Mouse (Mus musculus) kidney, embryonic 15.5 days (tissue): ENCODE data around the gene Tnip1. TPM values are rescaled to one million over a fixed set of nuclear protein-coding genes. Genes with fewer than 3 reads are reported as not detected.

Source experiments
- ATAC-seq: fragments of 200-750 bp; cut with Nextera tagmentation; replicated peaks from 2 replicates; pipeline ENCODE4 v1.8.0; 2017; ENCODE audit warnings: moderate TSS enrichment; ENCODE audit not compliant: low FRiP score
- H3K27ac ChIP-seq: fragments of 300-500 bp; sonication (generic); 2 replicates; pipeline ENCODE4 v1.5.1; 2015; ENCODE audit warnings: mild to moderate bottlenecking, inconsistent platforms
- H3K27me3 ChIP-seq: fragments of 300-500 bp; sonication (generic); 2 replicates; pipeline ENCODE4 v1.6.1; 2015; ENCODE audit warnings: inconsistent platforms
- H3K36me3 ChIP-seq: fragments of 300-500 bp; sonication (generic); 2 replicates; pipeline ENCODE4 v1.6.1; 2015; ENCODE audit warnings: inconsistent platforms
- H3K4me1 ChIP-seq: fragments of 300-500 bp; sonication (generic); 2 replicates; pipeline ENCODE4 v1.6.1; 2015; ENCODE audit warnings: inconsistent platforms
- H3K4me2 ChIP-seq: fragments of 300-500 bp; sonication (generic); 2 replicates; pipeline ENCODE4 v1.6.1; 2015; ENCODE audit warnings: moderate library complexity, mild to moderate bottlenecking, inconsistent platforms
- H3K4me3 ChIP-seq: fragments of 300-500 bp; sonication (generic); replicated peaks from 2 replicates; pipeline ENCODE4 v1.5.1; 2015; ENCODE audit warnings: mild to moderate bottlenecking, inconsistent platforms
- H3K9ac ChIP-seq: fragments of 300-500 bp; sonication (generic); 2 replicates; pipeline ENCODE4 v1.6.1; 2015; ENCODE audit warnings: mild to moderate bottlenecking, inconsistent platforms
- H3K9me3 ChIP-seq: fragments of 300-500 bp; sonication (generic); replicated peaks from 2 replicates; pipeline ENCODE4 v1.6.1; 2016; ENCODE audit warnings: inconsistent platforms
- WGBS: fragments of 180-500 bp; shearing (Covaris S2); methylation state at CpG from one replicate; pipeline ENCODE4 v1.1.7; 2015; ENCODE audit warnings: mixed read lengths; 5-methylcytosine and 5-hydroxymethylcytosine counted together
- polyA plus RNA-seq: library from polyadenylated mRNA; unstranded; fragments of >200 nt; fragmentation: Nextera tagmentation; extraction: Ambion mirVana; gene quantifications from 2 replicates; pipeline ENCODE4 v1.2.1, GENCODE M21; 2015

Gene Tnip1
- polyA plus RNA-seq, 1 experiment from 2014 or later, result 20.7 TPM

DNA sequence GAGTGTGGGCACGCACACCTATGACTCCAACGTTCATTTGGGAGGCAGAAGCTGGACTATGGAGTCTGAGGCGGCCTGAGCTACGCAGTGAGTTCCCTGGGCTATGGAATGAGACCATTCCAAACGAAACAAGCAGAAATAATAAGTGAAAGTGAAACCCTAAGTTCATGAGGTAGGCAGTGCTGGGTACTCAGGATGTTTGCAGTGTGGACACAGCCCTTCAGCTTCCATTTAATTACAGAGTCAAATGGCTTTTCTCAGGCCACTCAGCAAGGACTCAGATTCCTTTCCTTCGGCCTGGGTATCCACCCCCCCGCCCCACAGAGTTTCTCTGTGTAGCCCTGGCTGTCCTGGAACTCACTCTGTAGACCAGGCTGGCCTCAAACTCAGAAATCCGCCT lies 33.0 kb downstream of the Tnip1 start:
- no peaks in the 10 kb centered on the region for H3K9me3 ChIP-seq
- no peak overlapping the region for H3K9ac ChIP-seq
- H3K27ac ChIP-seq, result no peak overlapping the region
- no peak overlapping the region for H3K4me3 ChIP-seq
- ATAC-seq, result no peak
- H3K36me3 ChIP-seq, result peaks cover 84% of the 10 kb centered on the region
- H3K4me2 ChIP-seq, result no peak overlapping the region
- no peaks in the 10 kb centered on the region for H3K27me3 ChIP-seq
- 87% methylated on average over 8 of the region's 8 CpGs for WGBS
- no peaks in the 10 kb centered on the region for H3K4me1 ChIP-seq

DNA sequence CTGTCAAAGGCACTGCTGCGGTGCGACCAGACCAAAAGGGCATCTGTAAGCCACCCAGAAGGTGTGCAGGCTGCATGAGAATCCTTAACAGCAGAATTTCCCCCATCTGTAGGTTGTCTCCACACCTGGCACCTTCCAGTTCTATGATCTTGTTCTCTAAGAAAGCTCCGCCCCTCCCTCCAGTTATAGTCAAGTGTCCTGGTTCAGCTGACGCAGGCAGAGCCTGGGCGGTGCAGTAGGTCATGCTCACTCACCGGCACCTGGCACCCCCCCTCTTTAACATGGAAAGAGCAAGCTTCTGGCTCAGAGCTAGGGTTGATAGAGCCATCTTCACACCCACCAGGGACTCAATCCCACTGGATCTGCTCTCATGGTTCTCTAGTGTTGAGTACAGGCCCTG lies 33.4 kb downstream of the Tnip1 start:
- no peaks in the 10 kb centered on the region for H3K4me1 ChIP-seq
- H3K9me3 ChIP-seq, result no peaks in the 10 kb centered on the region
- H3K36me3 ChIP-seq, result peaks cover 87% of the 10 kb centered on the region
- H3K9ac ChIP-seq, result no peak overlapping the region
- H3K4me3 ChIP-seq, result no peak overlapping the region
- whole genome bisulfite sequencing, result 89% methylated on average over 6 of the region's 6 CpGs
- H3K27ac ChIP-seq, result no peak overlapping the region
- no peak overlapping the region for H3K4me2 ChIP-seq
- ATAC-seq, result no peak
- no peaks in the 10 kb centered on the region for H3K27me3 ChIP-seq

DNA sequence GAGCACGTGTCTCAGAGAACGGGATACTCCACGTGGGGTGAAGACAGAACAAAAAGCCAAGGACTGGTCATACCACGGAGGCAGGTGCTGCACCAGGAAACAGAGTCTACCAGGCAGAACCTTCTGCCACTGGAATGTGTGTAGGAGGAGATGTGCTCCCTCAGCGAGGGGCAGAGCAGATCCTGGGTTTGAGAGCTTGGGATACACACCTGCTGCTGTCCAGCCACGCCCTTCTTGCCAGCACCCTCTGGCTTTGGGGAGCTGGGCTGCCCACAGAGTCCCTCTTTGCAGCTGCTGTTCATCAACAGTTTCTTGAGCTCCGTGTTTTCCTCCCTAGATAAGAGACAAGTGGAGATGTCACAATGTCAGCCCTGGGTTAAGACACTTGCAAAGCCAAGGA lies 33.8 kb downstream of the Tnip1 start:
- WGBS, result 66% methylated on average over 7 of the region's 7 CpGs
- no peaks in the 10 kb centered on the region for H3K27me3 ChIP-seq
- H3K36me3 ChIP-seq, result peaks cover 90% of the 10 kb centered on the region
- H3K27ac ChIP-seq, result no peak overlapping the region
- H3K4me1 ChIP-seq, result no peaks in the 10 kb centered on the region
- H3K4me3 ChIP-seq, result no peak overlapping the region
- no peak overlapping the region for H3K9ac ChIP-seq
- H3K9me3 ChIP-seq, result no peaks in the 10 kb centered on the region
- no peak overlapping the region for H3K4me2 ChIP-seq
- ATAC-seq, result no peak

DNA sequence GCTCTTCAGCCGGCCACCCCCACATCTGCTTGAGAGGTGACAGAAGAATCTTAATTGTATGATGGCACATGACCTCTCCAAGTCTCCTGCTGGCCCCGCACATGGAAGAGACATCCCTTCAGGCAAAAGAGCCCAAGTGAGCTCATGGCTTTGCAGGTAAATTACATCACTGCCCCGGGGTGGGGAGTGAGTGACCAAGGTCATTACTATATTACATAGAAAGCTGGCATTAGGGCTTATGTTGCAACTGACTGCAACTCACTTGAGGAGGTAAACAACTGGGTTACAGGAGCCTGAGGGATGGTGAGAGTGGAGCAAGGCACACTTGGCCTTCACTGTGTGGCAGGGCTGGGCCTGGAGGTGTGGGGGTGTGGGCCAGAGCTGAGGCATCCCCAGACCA lies 34.5 kb downstream of the Tnip1 start:
- peaks cover 90% of the 10 kb centered on the region for H3K36me3 ChIP-seq
- 86% methylated on average over 3 of the region's 3 CpGs for WGBS

DNA sequence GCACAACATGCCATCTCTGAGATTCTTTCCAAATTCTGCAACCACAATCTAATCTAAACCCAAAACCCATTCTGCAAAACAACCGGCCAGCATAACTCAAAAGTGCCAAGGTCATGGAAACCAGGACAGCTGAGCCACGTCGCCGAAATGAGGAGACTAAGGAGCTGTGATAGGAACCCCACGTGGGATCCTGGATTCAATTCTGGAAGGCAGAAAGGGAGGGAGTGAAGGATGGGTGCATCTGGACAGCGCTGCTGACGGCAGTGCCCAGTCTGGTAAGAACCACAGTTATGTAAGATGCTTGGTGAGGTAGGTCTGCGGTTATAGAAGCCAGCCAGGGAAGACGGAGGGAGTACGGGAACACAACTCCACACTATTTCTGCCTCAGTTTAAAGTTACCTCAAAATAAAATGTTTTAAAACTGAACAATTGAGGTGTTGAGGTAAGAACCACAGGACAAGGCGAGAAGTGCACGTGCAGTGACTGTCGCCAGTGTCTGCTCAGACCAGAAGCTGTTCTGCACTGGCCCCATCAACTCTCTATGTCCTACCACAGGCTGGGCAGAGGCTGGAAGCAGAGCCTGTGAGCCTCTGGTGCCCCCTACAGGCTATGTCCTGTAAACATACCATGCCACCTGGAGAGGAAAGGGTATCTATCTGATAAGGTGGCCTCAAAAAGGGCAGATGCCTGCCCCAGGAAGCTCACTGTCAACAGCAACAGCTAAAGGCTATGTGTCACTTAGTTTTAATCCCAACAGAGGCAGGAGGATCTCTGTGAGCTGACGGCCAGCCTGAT lies 35.2 kb downstream of the Tnip1 start:
- no peak overlapping the region for H3K4me3 ChIP-seq
- H3K4me1 ChIP-seq, result 0 out of 2 replicates have a peak, but pooled peaks cover 8% of the 10 kb centered on the region
- no peaks in the 10 kb centered on the region for H3K27me3 ChIP-seq
- no peaks in the 10 kb centered on the region for H3K9me3 ChIP-seq
- H3K9ac ChIP-seq, result no peak overlapping the region
- no peak overlapping the region for H3K4me2 ChIP-seq
- peaks cover 92% of the 10 kb centered on the region for H3K36me3 ChIP-seq
- WGBS, result 80% methylated on average over 14 of the region's 14 CpGs
- peak; percentile 46; the same call in 1 of the 2 replicates for ATAC-seq
- no peak overlapping the region for H3K27ac ChIP-seq

More for the DNA sequence above, 34.5 kb downstream of the Tnip1 start:
- Histone ChIP-seq H3K4me1 (0 out of 2 replicates have a peak, but pooled peaks cover 2% of the 10 kb centered on the region), H3K4me2 (no peak overlapping the region), H3K4me3 (no peak overlapping the region), H3K9ac (no peak overlapping the region), H3K27me3 (no peaks in the 10 kb centered on the region), H3K27ac (no peak overlapping the region), H3K9me3 (no peaks in the 10 kb centered on the region)
- ATAC-seq, result no peak

DNA sequence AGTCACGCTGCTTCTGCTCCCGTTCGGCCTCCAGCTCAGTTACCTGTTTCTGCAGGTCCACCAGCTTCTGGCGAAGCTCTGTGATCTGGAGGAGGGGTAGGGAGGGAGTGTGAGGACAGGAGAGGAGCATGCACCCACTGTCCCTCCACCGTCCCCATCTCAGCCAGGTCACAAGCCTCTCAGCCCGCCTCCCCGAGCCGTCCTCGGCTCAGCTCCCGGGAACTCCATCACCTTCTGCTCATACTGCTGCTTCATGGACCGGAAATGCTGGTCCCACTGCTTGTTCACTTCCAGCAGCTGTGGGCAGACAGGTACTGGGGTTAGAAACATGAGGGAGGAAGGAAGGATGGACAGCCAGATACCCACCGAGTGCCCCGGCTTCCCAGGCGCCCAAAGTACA lies 38.6 kb downstream of the Tnip1 start:
- Histone ChIP-seq H3K4me1 (peaks cover 19% of the 10 kb centered on the region), H3K27me3 (no peaks in the 10 kb centered on the region), H3K4me2 (no peak overlapping the region), H3K36me3 (peaks cover 83% of the 10 kb centered on the region), H3K9me3 (no peaks in the 10 kb centered on the region), H3K9ac (no peak overlapping the region), H3K4me3 (no peak overlapping the region), H3K27ac (no peak overlapping the region)
- 79% methylated on average over 14 of the region's 14 CpGs for WGBS
- no peak for ATAC-seq

DNA sequence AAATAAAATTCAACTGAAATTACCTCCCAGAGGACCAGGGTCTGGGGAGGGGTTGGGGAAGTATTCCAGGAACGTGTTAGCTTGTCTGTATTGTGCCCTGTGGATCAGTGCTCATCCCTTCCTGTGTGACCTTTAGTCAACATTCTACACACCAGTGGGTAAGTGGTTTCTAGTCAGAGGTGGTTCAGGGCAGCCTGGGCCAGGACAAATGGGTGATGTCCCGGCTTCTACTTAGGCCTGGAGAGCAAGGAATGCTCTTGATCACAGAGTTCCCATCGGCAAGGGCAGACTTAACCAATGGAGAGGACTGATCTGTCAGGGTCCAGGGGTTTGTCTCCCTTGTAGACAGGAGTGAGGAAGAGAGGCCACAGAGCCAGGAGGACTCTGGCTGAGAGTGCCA lies 40.2 kb downstream of the Tnip1 start:
- WGBS, result 82% methylated on average over 3 of the region's 3 CpGs
- Histone ChIP-seq H3K36me3 (peaks cover 83% of the 10 kb centered on the region), H3K9me3 (no peaks in the 10 kb centered on the region), H3K27me3 (no peaks in the 10 kb centered on the region), H3K4me1 (peaks cover 19% of the 10 kb centered on the region), H3K9ac (no peak overlapping the region), H3K4me2 (no peak overlapping the region), H3K4me3 (no peak overlapping the region), H3K27ac (no peak overlapping the region)
- no peak for ATAC-seq

DNA sequence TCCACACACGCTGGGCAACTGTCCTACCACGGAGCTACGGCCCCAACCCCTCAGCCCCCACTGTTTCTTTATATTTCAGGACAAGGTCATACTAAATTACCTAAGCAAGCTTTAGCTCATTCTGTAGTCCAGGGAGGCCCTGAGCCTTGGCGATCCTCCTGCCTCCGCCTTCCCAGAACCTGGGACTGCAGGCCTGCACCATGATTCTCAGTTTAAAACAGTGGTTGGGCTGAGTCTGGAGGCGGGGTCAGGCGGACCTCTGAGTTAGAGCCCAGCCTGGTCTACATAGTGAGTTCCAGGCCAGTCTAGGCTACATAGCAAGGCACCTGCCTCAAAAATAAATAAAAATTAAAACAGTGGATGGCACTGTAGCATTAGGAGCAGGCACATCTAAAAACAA lies 40.9 kb downstream of the Tnip1 start:
- Histone ChIP-seq H3K4me1 (peaks cover 19% of the 10 kb centered on the region), H3K36me3 (peaks cover 83% of the 10 kb centered on the region), H3K4me2 (no peak overlapping the region), H3K9me3 (no peaks in the 10 kb centered on the region), H3K4me3 (no peak overlapping the region), H3K9ac (no peak overlapping the region), H3K27me3 (no peaks in the 10 kb centered on the region), H3K27ac (peak overlapping the region; percentile 63)
- WGBS, result 42% methylated on average over 7 of the region's 7 CpGs
- ATAC-seq, result peak; percentile 59; the same call in 1 of the 2 replicates

DNA sequence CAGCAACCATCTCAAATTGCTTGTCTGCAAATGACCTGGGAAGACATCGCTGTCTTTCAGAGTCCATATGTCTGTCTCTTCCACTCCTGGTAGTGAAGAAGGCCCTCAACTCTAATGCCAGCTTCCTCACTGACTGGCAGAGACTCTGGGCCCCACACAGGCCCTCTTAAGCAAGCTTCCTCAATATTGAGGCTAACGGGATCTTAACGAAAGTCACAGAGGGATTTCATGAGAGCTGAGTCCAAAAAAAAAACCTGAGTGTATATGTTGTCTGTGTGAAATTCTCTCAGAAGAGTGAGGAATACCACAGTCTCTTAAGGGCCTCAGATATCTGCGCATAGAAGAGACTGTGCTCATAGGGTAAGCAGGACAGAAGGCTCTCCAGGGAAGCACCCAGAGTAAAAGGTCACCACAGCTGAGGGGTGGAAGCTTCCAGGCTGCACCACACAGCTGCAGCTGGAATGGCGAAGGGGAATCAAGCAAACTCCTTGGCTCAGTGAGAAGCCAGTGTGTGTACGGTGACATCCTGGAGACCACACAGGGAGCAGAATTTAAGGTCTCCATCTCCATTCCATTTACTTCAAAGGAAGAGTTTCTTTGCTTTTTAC lies 41.6 kb downstream of the Tnip1 start:
- H3K27me3 ChIP-seq, result no peaks in the 10 kb centered on the region
- H3K27ac ChIP-seq, result peak overlapping the region; percentile 63
- no peak overlapping the region for H3K4me2 ChIP-seq
- H3K9ac ChIP-seq, result no peak overlapping the region
- peaks cover 19% of the 10 kb centered on the region for H3K4me1 ChIP-seq
- 67% methylated on average over 6 of the region's 6 CpGs for WGBS
- no peak overlapping the region for H3K4me3 ChIP-seq
- H3K9me3 ChIP-seq, result no peaks in the 10 kb centered on the region
- no peak for ATAC-seq
- H3K36me3 ChIP-seq, result peaks cover 83% of the 10 kb centered on the region

DNA sequence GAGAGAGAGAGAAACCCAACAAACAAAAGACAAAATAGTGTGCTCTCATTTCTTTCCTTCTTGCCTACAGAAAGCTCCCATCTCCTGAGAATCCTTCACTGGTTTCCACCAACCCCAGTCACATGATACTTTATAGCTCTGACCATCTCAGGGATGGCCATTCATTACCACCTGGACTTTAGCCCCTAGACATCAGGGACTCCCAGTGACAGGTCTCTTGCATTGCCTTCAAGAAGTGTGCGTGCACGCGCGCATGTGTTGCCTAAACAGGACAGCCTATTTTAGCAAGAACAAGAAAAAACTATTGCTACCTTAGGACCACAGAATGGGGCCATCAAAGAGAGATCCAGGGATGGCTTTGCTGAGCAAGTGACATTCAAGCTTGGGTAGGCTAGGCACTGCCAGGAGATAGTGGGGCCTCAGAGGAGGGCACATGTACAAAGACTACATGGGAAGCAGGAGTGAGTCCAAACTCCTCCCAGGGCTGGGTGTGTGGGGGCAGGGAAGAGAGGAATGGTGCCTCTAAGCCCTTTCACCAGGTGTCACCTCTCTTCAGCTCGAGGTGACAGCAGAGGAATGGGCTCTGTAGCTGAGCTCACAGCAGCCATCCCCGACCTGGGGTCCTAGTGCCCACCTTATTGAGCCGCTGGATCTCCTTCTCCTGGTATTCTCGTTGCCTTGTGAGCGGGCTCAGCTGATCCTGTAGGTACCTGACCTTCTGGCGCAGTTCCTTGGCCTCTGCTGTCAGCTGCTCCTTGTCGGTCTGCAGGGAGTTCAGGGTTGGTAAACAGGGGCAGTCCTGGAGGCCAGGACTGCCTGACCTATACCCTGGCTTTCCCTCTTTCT lies 42.4 kb downstream of the Tnip1 start:
- no peak overlapping the region for H3K4me3 ChIP-seq
- H3K4me2 ChIP-seq, result no peak overlapping the region
- no peaks in the 10 kb centered on the region for H3K9me3 ChIP-seq
- H3K36me3 ChIP-seq, result peaks cover 85% of the 10 kb centered on the region
- ATAC-seq, result 0 out of 2 replicates have a peak, but pooled peaks have one; percentile 40
- no peak overlapping the region for H3K9ac ChIP-seq
- H3K27ac ChIP-seq, result no peak overlapping the region
- H3K4me1 ChIP-seq, result peaks cover 19% of the 10 kb centered on the region
- H3K27me3 ChIP-seq, result no peaks in the 10 kb centered on the region
- 61% methylated on average over 11 of the region's 11 CpGs for WGBS

DNA sequence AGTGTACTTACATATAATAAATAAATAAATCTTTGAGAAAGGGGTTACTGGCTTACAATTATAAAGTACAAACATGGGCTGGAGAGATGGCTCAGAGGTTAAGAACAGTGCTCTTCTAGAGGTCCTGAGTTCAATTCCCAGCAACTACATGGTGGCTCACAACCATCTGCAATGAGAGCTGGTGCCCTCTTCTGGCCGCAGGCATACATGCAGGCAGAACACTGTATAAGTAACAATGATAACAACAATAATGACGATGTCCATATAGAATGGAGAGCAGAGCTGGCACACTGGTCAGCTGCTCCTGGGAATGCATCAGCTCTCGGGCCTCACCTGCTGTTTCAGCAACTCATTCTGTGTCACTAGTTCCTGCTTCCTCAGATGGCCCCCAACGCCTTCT lies 44.4 kb downstream of the Tnip1 start:
- H3K36me3 ChIP-seq, result peaks cover 85% of the 10 kb centered on the region

DNA sequence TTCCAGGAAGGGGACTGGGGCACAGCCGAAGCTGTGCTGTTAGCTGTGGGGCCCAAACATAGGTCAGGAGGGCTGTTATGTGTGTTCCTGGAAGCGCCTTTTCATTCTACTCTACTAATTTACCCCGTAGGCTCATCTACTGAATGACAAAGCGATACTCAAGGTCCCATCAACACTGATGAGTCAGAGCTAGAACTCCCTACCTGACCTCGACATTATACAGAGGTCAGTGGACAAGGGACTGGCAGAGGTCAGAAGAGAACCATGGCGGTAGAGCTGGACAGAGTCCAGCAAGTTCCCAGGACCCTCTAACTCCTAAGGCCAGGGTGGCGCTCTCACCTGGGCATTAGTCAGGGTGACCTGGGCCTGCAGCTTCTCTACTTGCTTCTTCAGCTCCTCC lies 45.3 kb downstream of the Tnip1 start:
- ATAC-seq, result no peak
- Histone ChIP-seq H3K27me3 (no peaks in the 10 kb centered on the region), H3K4me2 (no peak overlapping the region), H3K9me3 (no peaks in the 10 kb centered on the region), H3K27ac (no peak overlapping the region), H3K4me1 (peaks cover 10% of the 10 kb centered on the region), H3K9ac (no peak overlapping the region), H3K4me3 (no peak overlapping the region), H3K36me3 (peaks cover 84% of the 10 kb centered on the region)
- 91% methylated on average over 7 of the region's 7 CpGs for WGBS

More for the DNA sequence above, 44.4 kb downstream of the Tnip1 start:
- peaks cover 17% of the 10 kb centered on the region for H3K4me1 ChIP-seq
- no peak overlapping the region for H3K27ac ChIP-seq
- H3K27me3 ChIP-seq, result no peaks in the 10 kb centered on the region
- no peak overlapping the region for H3K4me2 ChIP-seq
- no peaks in the 10 kb centered on the region for H3K9me3 ChIP-seq
- no peak overlapping the region for H3K4me3 ChIP-seq
- H3K9ac ChIP-seq, result no peak overlapping the region
- no peak for ATAC-seq
- WGBS, result 88% methylated on average over 4 of the region's 4 CpGs
